Mouse (Mus musculus) liver, adult 2 months (tissue): ENCODE measurements around the gene Cntn1. TPM values are rescaled to one million over a fixed set of nuclear protein-coding genes. Genes with fewer than 3 reads are reported as not detected.
"Not testable (repeated sequence)": the region's sequence is repeated elsewhere in the genome, so short reads cannot be mapped to it uniquely, and the experiment has no call there.

ENCODE experiments used
- DNase-seq: peaks from one replicate; pipeline ENCODE4 v3.0.0-alpha.2; 2011; ENCODE audit warnings: low read depth, low spot score; ENCODE audit errors: extremely low read depth
- H3K27ac ChIP-seq: fragments of 200-500 bp; replicated peaks from 2 replicates; pipeline ENCODE4 v1.5.1; 2012; ENCODE audit warnings: low read depth, mild to moderate bottlenecking, control low read depth, inconsistent platforms, low read length; ENCODE audit not compliant: insufficient read depth
- H3K27me3 ChIP-seq: fragments of 200-500 bp; 2 replicates; pipeline ENCODE4 v1.6.1; 2012; ENCODE audit warnings: mild to moderate bottlenecking, moderate library complexity, low read length, inconsistent platforms; ENCODE audit not compliant: control insufficient read depth, insufficient read depth
- H3K36me3 ChIP-seq: fragments of 200-500 bp; 2 replicates; pipeline ENCODE4 v1.6.1; 2012; ENCODE audit warnings: low read length, inconsistent platforms; ENCODE audit not compliant: control insufficient read depth, insufficient read depth
- H3K4me1 ChIP-seq: fragments of 200-500 bp; 2 replicates; pipeline ENCODE4 v1.6.1; 2011; ENCODE audit warnings: low read length; ENCODE audit not compliant: control insufficient read depth, insufficient read depth
- H3K4me3 ChIP-seq: fragments of 200-500 bp; 2 replicates; pipeline ENCODE4 v1.5.1; 2011; ENCODE audit warnings: low read depth, mild to moderate bottlenecking, control low read depth, low read length, moderate library complexity; ENCODE audit not compliant: insufficient read depth
- H3K79me2 ChIP-seq: fragments of 200-500 bp; 2 replicates; pipeline ENCODE4 v1.6.1; 2012; ENCODE audit warnings: inconsistent platforms, mild to moderate bottlenecking, low read length, moderate library complexity; ENCODE audit not compliant: control insufficient read depth, insufficient read depth
- H3K9ac ChIP-seq: fragments of 200-500 bp; 2 replicates; pipeline ENCODE4 v1.6.1; 2012; ENCODE audit warnings: low read depth, mild to moderate bottlenecking, control low read depth, inconsistent platforms, low read length
- CTCF ChIP-seq: fragments of 200-500 bp; IDR thresholded peaks from 2 replicates; pipeline ENCODE4 v1.5.1; 2011; ENCODE audit warnings: low read depth, low read length, control low read depth
- POLR2A ChIP-seq: fragments of 200-500 bp; IDR thresholded peaks from 2 replicates; pipeline ENCODE4 v1.6.1; 2011; ENCODE audit warnings: low read length, control low read depth; ENCODE audit not compliant: insufficient read depth; ENCODE audit errors: extremely low read depth
- WGBS: fragments of 180-500 bp; shearing (Covaris S2); methylation state at CpG from one replicate; pipeline ENCODE4 v1.1.7; 2018; 5-methylcytosine and 5-hydroxymethylcytosine counted together
- polyA plus RNA-seq: library from polyadenylated mRNA; depleted of rRNA; stranded (reverse); fragments of >200 nt; gene quantifications from 2 replicates; pipeline ENCODE4 v1.2.3, GENCODE M21; 2012
- total RNA-seq: library from RNA; depleted of rRNA; stranded (reverse); fragments of >200 nt; gene quantifications from 2 replicates; pipeline ENCODE4 v1.2.3, GENCODE M21; 2014

The Cntn1 gene
- total and polyA plus RNA-seq, 2 experiments = not detected

- TF ChIP-seq CTCF (no peak), POLR2A (no peak)
- no peak overlapping the region for H3K4me3 ChIP-seq
- no peaks in the 10 kb centered on the region for H3K79me2 ChIP-seq
- WGBS = 65% methylated on average over 7 of the region's 7 CpGs
- H3K4me1 ChIP-seq = no peaks in the 10 kb centered on the region
- H3K9ac ChIP-seq = no peak overlapping the region
- no peak for DNase-seq
- H3K27ac ChIP-seq = no peak overlapping the region
- no peaks in the 10 kb centered on the region for H3K36me3 ChIP-seq
- no peaks in the 10 kb centered on the region for H3K27me3 ChIP-seq
Measured at GRCm38 (mm10) chr15:92327111-92327510, 276.1 kb downstream of the Cntn1 start.

- DNase-seq = no peak
- no peaks in the 10 kb centered on the region for H3K4me1 ChIP-seq
- no peaks in the 10 kb centered on the region for H3K36me3 ChIP-seq
- H3K9ac ChIP-seq = no peak overlapping the region
- TF ChIP-seq POLR2A = no peak
- TF ChIP-seq CTCF = no peak
- H3K79me2 ChIP-seq = no peaks in the 10 kb centered on the region
- H3K27me3 ChIP-seq = no peaks in the 10 kb centered on the region
- no peak overlapping the region for H3K4me3 ChIP-seq
- WGBS = 93% methylated on average over 6 of the region's 6 CpGs
- H3K27ac ChIP-seq = no peak overlapping the region
Measured at GRCm38 (mm10) chr15:92340253-92340652, 289.3 kb downstream of the Cntn1 start.

- H3K4me3 ChIP-seq = no peak overlapping the region
- no peaks in the 10 kb centered on the region for H3K27me3 ChIP-seq
- H3K36me3 ChIP-seq = no peaks in the 10 kb centered on the region
- TF ChIP-seq CTCF = no peak
- TF ChIP-seq POLR2A = no peak
- DNase-seq = no peak
- no peak overlapping the region for H3K27ac ChIP-seq
- no peaks in the 10 kb centered on the region for H3K4me1 ChIP-seq
- no peaks in the 10 kb centered on the region for H3K79me2 ChIP-seq
- H3K9ac ChIP-seq = no peak overlapping the region
- WGBS = 80% methylated on average over 2 of the region's 2 CpGs
Measured at GRCm38 (mm10) chr15:92341424-92341823, 290.5 kb downstream of the Cntn1 start.

GRCm38 (mm10) chr15:92344136-92344869 lies 293.3 kb downstream of the Cntn1 start:
- H3K36me3 ChIP-seq = no peaks in the 10 kb centered on the region
- H3K4me1 ChIP-seq = no peaks in the 10 kb centered on the region
- no peak for DNase-seq
- H3K27ac ChIP-seq = no peak overlapping the region
- H3K79me2 ChIP-seq = no peaks in the 10 kb centered on the region
- TF ChIP-seq CTCF (no peak), POLR2A (no peak)
- H3K27me3 ChIP-seq = no peaks in the 10 kb centered on the region
- H3K9ac ChIP-seq = no peak overlapping the region
- WGBS = 60% methylated on average over 23 of the region's 23 CpGs
- peak overlapping the region; percentile 46 for H3K4me3 ChIP-seq

- Histone ChIP-seq H3K79me2 (no peaks in the 10 kb centered on the region), H3K4me3 (no peak overlapping the region), H3K27me3 (no peaks in the 10 kb centered on the region), H3K9ac (no peak overlapping the region), H3K36me3 (no peaks in the 10 kb centered on the region), H3K27ac (no peak overlapping the region), H3K4me1 (no peaks in the 10 kb centered on the region)
- 29% methylated on average over 4 of the region's 4 CpGs for WGBS
- DNase-seq = no peak
- TF ChIP-seq POLR2A (no peak), CTCF (no peak)
Measured at GRCm38 (mm10) chr15:92347426-92347825, 296.5 kb downstream of the Cntn1 start.

GRCm38 (mm10) chr15:92347902-92348301 lies 296.9 kb downstream of the Cntn1 start:
- TF ChIP-seq CTCF = no peak
- no peak for TF ChIP-seq POLR2A
- no peak overlapping the region for H3K9ac ChIP-seq
- WGBS = 53% methylated on average over 3 of the region's 3 CpGs

DNA sequence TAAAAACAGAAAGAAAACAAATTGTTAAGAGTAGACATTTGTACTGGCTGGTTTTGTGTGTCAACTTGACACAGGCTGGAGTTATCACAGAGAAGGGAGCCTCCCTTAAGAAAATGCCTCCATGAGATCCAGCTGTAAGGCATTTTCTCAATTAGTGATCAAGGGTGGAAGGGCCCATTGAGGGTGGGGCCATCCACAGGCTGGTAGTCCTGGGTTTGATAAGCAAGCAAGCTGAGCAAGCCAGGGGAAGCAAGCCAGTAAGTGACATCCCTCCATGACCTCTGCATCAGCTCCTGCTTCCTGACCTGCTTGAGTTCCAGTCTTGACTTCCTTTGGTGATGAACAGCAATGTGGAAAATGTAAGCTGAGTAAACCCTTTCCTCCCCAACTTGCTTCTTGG lies 297.5 kb downstream of the Cntn1 start:
- not testable (repeated sequence) for H3K4me1 ChIP-seq, DNase-seq

More at GRCm38 (mm10) chr15:92347902-92348301, 296.9 kb downstream of the Cntn1 start:
- no peak for DNase-seq
- no peak overlapping the region for H3K4me3 ChIP-seq
- H3K27ac ChIP-seq = no peak overlapping the region
- H3K79me2 ChIP-seq = no peaks in the 10 kb centered on the region
- H3K27me3 ChIP-seq = no peaks in the 10 kb centered on the region
- no peaks in the 10 kb centered on the region for H3K36me3 ChIP-seq
- no peaks in the 10 kb centered on the region for H3K4me1 ChIP-seq

More for the DNA sequence above, 297.5 kb downstream of the Cntn1 start:
- not testable (repeated sequence) for H3K4me3 ChIP-seq, H3K79me2 ChIP-seq, H3K27me3 ChIP-seq, H3K9ac ChIP-seq, H3K27ac ChIP-seq, H3K36me3 ChIP-seq
